Mouse (Mus musculus): ENCODE measurements around the gene Gm20388. TPM values are rescaled to one million over a fixed set of nuclear protein-coding genes. Genes with fewer than 3 reads are reported as not detected.

Gene Gm20388
- polyA plus RNA-seq, 1 experiment from 2014 or later, result 5.3 TPM

DNA sequence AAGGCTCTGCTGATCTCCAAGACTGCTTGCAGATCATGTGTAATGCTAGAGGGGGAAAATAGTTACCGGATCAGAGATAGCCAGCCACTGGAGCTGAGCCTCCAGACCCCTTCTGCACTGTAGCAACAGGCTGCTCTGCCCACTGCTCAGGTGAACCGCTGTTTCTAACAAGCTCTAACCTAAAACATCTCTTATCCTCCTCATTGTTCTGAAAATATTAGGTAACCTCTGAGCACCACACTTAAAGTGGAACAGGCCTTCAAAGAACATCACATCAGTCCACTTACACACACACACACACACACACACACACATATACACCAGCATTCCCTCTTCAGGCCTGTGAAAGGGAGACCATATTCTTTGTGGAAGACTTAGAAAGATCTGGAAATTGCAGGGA is 1921.4 kb downstream of the Gm20388 start:
- DNase-seq (ENCODE audit: low spot score) (no peak), ATAC-seq (replicated peaks; ENCODE audit: low FRiP score) (no peak)
- peaks cover 9% of the 10 kb centered on the region for H3K4me1 ChIP-seq (replicated peaks; ENCODE audit: control insufficient read depth, insufficient read depth, low read length)
- 0 out of 2 replicates have a peak overlapping the region, but pooled peaks have one; percentile 12 for H3K9ac ChIP-seq (ENCODE audit: low read depth, low read length)
- H3K36me3 ChIP-seq (ENCODE audit: control insufficient read depth, insufficient read depth, low read length), result no peaks in the 10 kb centered on the region
- 76% methylated on average over 2 of the region's 2 CpGs for WGBS
- H3K4me3 ChIP-seq (ENCODE audit: low read depth, low read length), result no peak overlapping the region
- H3K27ac ChIP-seq (ENCODE audit: low read depth, low read length), result no peak overlapping the region
- H3K4me2 ChIP-seq, result no peak overlapping the region
- no peaks in the 10 kb centered on the region for H3K27me3 ChIP-seq (replicated peaks; ENCODE audit: control insufficient read depth, insufficient read depth, low read length)
- no peaks in the 10 kb centered on the region for H3K9me3 ChIP-seq (ENCODE audit: control insufficient read depth, low read length)

DNA sequence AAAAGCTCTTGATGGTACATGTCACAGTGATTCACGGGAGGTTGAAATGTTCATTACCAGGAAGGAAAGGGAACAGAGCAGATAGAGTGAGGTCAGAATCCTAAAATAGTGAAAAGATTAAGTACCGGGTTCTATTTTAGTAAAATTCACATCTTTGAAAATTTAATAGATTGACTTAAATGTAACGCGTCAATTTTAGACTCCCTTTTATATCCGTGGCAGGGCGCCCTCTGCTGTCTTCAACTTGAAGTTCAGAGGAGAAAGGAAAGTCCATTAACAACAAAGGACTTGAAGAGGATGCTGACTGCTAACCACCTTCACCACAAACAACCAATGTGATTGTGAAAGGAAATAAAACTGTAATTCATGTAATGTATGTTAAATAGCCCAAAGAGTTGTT is 1921.9 kb downstream of the Gm20388 start:
- 19% methylated on average over 6 of the region's 6 CpGs for WGBS
- DNase-seq (ENCODE audit: low spot score), result no peak
- 0 out of 2 replicates have a peak overlapping the region, but pooled peaks have one; percentile 12 for H3K9ac ChIP-seq (ENCODE audit: low read depth, low read length)
- H3K27ac ChIP-seq (ENCODE audit: low read depth, low read length), result no peak overlapping the region
- no peaks in the 10 kb centered on the region for H3K9me3 ChIP-seq (ENCODE audit: control insufficient read depth, low read length)
- no peaks in the 10 kb centered on the region for H3K27me3 ChIP-seq (replicated peaks; ENCODE audit: control insufficient read depth, insufficient read depth, low read length)
- peaks cover 9% of the 10 kb centered on the region for H3K4me1 ChIP-seq (replicated peaks; ENCODE audit: control insufficient read depth, insufficient read depth, low read length)
- peak overlapping the region; percentile 23; the same call in 1 of the 2 replicates for H3K4me2 ChIP-seq
- no peak; the same call in 1 of the 2 replicates for ATAC-seq (replicated peaks; ENCODE audit: low FRiP score)
- no peak overlapping the region for H3K4me3 ChIP-seq (ENCODE audit: low read depth, low read length)
- H3K36me3 ChIP-seq (ENCODE audit: control insufficient read depth, insufficient read depth, low read length), result no peaks in the 10 kb centered on the region

DNA sequence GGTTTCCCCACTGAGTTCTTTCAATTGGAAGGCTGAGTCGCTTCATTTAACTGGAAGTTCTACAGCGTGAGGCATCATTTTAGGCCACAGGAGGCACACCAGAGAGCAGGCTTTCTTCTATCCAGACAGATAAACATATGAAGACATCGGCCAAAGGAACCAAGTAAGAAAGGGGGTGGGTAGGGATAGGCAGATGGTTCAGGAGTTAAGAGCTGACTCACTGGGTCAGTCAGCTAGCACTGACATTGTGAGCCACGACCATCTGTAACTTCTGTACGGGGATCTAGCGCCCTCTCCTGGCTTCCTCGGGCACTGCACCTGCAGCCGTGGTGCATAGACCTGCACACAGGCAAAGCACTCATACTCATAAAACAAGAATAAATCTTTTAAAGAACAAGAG is 1930.6 kb downstream of the Gm20388 start:
- no peak overlapping the region for H3K9ac ChIP-seq (ENCODE audit: low read depth, low read length)
- H3K9me3 ChIP-seq (ENCODE audit: control insufficient read depth, low read length), result no peaks in the 10 kb centered on the region
- no peaks in the 10 kb centered on the region for H3K4me1 ChIP-seq (replicated peaks; ENCODE audit: control insufficient read depth, insufficient read depth, low read length)
- DNase-seq (ENCODE audit: low spot score) (no peak), ATAC-seq (replicated peaks; ENCODE audit: low FRiP score) (peak; percentile 63)
- no peaks in the 10 kb centered on the region for H3K27me3 ChIP-seq (replicated peaks; ENCODE audit: control insufficient read depth, insufficient read depth, low read length)
- WGBS, result 53% methylated on average over 8 of the region's 8 CpGs
- no peaks in the 10 kb centered on the region for H3K36me3 ChIP-seq (ENCODE audit: control insufficient read depth, insufficient read depth, low read length)
- no peak overlapping the region for H3K4me3 ChIP-seq (ENCODE audit: low read depth, low read length)
- no peak overlapping the region for H3K4me2 ChIP-seq
- H3K27ac ChIP-seq (ENCODE audit: low read depth, low read length), result no peak overlapping the region

DNA sequence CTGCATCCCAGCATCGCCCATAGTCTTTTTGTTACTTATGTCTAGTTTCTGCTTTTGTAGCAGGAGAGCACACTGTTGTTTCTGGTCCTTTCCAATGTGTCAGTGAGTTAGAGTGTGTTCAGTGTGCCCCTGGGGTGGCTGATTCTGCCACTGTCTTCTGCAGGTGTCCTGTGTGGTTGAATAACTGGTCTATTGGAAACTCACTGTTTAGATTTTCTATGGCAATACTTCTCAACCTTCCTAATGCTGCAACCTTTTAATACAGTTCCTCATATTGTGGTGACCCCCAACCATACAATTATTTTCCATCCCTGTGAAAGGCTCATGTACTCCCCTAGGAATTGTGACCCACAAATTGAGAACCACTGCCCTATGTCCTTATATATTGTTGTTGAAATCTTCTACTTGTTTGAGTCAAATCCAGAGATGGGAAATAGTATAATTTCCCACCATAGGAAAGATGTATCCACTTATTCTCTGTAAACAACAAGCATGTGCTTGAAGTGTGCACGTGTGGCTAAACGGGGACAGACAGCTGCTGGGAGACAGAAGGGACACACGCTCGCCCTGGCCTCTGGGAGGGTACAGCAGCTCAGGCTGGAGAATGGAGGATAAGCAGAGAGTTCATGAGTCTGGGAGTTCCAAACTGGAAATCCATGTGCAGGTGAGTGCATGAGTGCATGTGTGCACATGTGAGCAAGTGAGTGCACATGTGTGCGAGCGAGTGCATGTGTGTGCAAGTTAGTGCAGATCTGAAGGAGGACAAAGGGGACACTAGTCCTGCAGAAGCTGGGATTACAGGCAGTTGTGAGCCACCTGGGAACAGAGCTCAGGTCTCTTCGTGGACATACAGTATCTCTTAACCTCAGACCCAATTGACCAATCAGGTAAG is 1931.7 kb downstream of the Gm20388 start:
- Histone ChIP-seq H3K27ac (ENCODE audit: low read depth, low read length) (no peak overlapping the region), H3K4me3 (ENCODE audit: low read depth, low read length) (no peak overlapping the region), H3K9me3 (ENCODE audit: control insufficient read depth, low read length) (no peaks in the 10 kb centered on the region), H3K4me2 (no peak overlapping the region), H3K36me3 (ENCODE audit: control insufficient read depth, insufficient read depth, low read length) (no peaks in the 10 kb centered on the region), H3K27me3 (replicated peaks; ENCODE audit: control insufficient read depth, insufficient read depth, low read length) (no peaks in the 10 kb centered on the region), H3K9ac (ENCODE audit: low read depth, low read length) (no peak overlapping the region), H3K4me1 (replicated peaks; ENCODE audit: control insufficient read depth, insufficient read depth, low read length) (no peaks in the 10 kb centered on the region)
- WGBS, result 85% methylated on average over 8 of the region's 8 CpGs
- ATAC-seq (replicated peaks; ENCODE audit: low FRiP score), result no peak
- DNase-seq (ENCODE audit: low spot score), result no peak

DNA sequence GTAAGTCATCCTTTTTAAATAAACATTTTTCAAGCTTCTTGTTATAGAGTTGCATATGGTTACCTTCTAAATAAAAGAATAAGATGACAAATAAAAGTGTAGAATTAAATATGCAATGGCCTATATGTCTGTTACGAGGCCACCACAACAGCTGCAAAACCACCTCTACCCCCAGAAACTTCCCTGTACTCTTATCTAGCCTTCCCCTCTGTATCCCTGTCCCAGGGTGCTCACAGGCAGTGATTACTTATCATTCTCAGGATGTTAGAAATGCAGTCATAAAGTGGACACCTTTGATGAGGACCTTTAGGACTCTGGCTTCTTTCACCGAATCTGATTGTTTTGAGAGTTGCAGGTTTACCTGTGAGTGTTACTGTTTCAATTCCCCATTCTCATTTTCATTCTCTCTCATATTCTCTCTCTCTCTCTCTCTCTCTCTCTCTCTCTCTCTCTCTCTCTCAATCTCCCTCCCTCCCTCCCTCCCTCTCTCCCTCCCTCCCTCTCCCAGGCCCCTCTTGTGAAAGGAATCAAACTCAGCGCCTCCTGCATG is 1932.6 kb downstream of the Gm20388 start:
- Histone ChIP-seq H3K9me3 (ENCODE audit: control insufficient read depth, low read length) (no peaks in the 10 kb centered on the region), H3K27ac (ENCODE audit: low read depth, low read length) (no peak overlapping the region), H3K4me1 (replicated peaks; ENCODE audit: control insufficient read depth, insufficient read depth, low read length) (no peaks in the 10 kb centered on the region), H3K9ac (ENCODE audit: low read depth, low read length) (no peak overlapping the region), H3K4me2 (no peak overlapping the region), H3K27me3 (replicated peaks; ENCODE audit: control insufficient read depth, insufficient read depth, low read length) (no peaks in the 10 kb centered on the region), H3K4me3 (ENCODE audit: low read depth, low read length) (no peak overlapping the region), H3K36me3 (ENCODE audit: control insufficient read depth, insufficient read depth, low read length) (no peaks in the 10 kb centered on the region)
- DNase-seq (ENCODE audit: low spot score) (no peak), ATAC-seq (replicated peaks; ENCODE audit: low FRiP score) (no peak)
- WGBS, result 81% methylated on average over 3 of the region's 3 CpGs

DNA sequence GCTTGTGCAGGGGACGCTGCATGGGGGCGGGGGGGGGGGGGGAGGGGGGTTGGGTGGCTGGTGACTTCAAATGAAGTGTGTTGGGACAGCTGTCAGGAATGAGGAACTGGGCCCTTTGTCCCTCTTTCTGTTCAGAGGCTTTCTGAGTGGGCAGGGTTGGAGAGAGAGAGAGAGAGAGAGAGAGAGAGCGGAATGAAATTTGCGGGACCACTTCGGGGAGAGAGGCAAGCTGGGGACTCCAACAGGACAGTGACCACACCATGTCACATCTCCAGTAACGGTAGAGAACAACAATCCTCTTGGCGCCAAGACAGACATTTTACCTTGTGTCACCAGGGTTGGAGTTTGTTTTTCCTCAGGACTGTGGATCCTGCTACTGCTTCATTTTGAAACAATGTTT is 1934.1 kb downstream of the Gm20388 start:
- no peak overlapping the region for H3K27ac ChIP-seq (ENCODE audit: low read depth, low read length)
- H3K4me3 ChIP-seq (ENCODE audit: low read depth, low read length), result no peak overlapping the region
- DNase-seq (ENCODE audit: low spot score) (no peak), ATAC-seq (replicated peaks; ENCODE audit: low FRiP score) (no peak)
- no peak overlapping the region for H3K9ac ChIP-seq (ENCODE audit: low read depth, low read length)
- 67% methylated on average over 5 of the region's 7 CpGs for WGBS
- no peak overlapping the region for H3K4me2 ChIP-seq
- no peaks in the 10 kb centered on the region for H3K9me3 ChIP-seq (ENCODE audit: control insufficient read depth, low read length)
- no peaks in the 10 kb centered on the region for H3K36me3 ChIP-seq (ENCODE audit: control insufficient read depth, insufficient read depth, low read length)
- H3K4me1 ChIP-seq (replicated peaks; ENCODE audit: control insufficient read depth, insufficient read depth, low read length), result no peaks in the 10 kb centered on the region
- H3K27me3 ChIP-seq (replicated peaks; ENCODE audit: control insufficient read depth, insufficient read depth, low read length), result no peaks in the 10 kb centered on the region

DNA sequence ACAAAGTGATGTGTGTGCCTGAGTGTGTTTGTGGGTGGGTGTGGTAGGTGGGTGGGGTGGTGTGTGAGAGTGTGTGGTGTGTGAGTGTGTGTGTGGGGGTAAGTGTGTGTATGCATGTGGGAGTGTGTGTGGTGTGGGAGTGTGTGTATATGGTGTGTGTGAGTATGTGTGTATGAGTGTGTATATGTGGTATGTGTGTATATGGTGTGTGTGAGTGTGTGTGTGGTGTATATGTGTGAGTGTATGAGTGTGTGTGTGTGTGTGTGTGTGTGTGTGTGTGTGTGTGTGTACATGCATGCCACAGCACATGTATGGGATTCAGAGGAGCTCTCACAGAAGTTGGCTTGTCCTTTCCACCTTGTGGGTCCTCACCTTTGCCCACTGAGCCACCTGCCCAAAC is 1936.2 kb downstream of the Gm20388 start:
- H3K4me2 ChIP-seq, result no peak overlapping the region
- no peak for ATAC-seq (replicated peaks; ENCODE audit: low FRiP score)

DNA sequence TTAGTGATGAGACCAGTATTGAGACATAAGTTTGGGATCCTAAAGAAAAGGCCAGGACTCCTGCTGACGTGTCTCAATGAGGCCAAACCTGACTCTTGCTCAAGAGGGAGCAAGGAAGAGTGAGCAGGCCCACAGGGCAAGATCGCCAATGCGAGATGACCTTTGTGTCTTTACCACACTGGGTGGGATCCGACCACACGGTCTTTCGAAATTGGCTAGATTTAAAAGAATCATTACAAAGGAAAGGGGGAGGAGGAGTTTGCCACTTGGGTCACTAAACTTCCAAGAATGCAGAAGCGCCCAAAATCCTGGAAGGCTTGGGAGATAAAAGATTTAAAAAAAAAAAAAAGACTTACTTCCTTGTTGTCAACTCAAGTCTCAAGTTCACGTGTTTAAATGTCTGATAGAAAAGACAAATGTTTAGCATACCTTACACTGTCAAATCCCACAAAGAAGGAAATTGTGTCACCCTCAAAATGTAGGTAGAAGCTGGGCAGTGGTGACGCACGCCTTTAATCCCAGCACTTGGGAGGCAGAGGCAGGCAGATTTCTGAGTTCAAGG is 1936.7 kb downstream of the Gm20388 start:
- Histone ChIP-seq H3K4me3 (ENCODE audit: low read depth, low read length) (no peak overlapping the region), H3K4me2 (no peak overlapping the region), H3K4me1 (replicated peaks; ENCODE audit: control insufficient read depth, insufficient read depth, low read length) (peaks cover 18% of the 10 kb centered on the region), H3K9ac (ENCODE audit: low read depth, low read length) (no peak overlapping the region), H3K27ac (ENCODE audit: low read depth, low read length) (no peak overlapping the region), H3K9me3 (ENCODE audit: control insufficient read depth, low read length) (no peaks in the 10 kb centered on the region), H3K36me3 (ENCODE audit: control insufficient read depth, insufficient read depth, low read length) (no peaks in the 10 kb centered on the region), H3K27me3 (replicated peaks; ENCODE audit: control insufficient read depth, insufficient read depth, low read length) (no peaks in the 10 kb centered on the region)
- WGBS, result 64% methylated on average over 10 of the region's 10 CpGs
- DNase-seq (ENCODE audit: low spot score), result no peak
- ATAC-seq (replicated peaks; ENCODE audit: low FRiP score), result no peak

More for the DNA sequence above, 1936.2 kb downstream of the Gm20388 start:
- Histone ChIP-seq H3K4me3 (ENCODE audit: low read depth, low read length) (no peak overlapping the region), H3K27ac (ENCODE audit: low read depth, low read length) (no peak overlapping the region), H3K4me1 (replicated peaks; ENCODE audit: control insufficient read depth, insufficient read depth, low read length) (peaks cover 13% of the 10 kb centered on the region), H3K9ac (ENCODE audit: low read depth, low read length) (no peak overlapping the region), H3K36me3 (ENCODE audit: control insufficient read depth, insufficient read depth, low read length) (no peaks in the 10 kb centered on the region), H3K9me3 (ENCODE audit: control insufficient read depth, low read length) (no peaks in the 10 kb centered on the region), H3K27me3 (replicated peaks; ENCODE audit: control insufficient read depth, insufficient read depth, low read length) (no peaks in the 10 kb centered on the region)
- no peak for DNase-seq (ENCODE audit: low spot score)
